Comparison of ENCODE assay signal across 9 mouse cellular contexts in genomic region chr16:18047660-18048059, GRCm38 (mm10). TPM values are rescaled to one million over a fixed set of nuclear protein-coding genes. Genes with fewer than 3 reads are reported as not detected.
DNase-seq lines count a peak whose midpoint lies in the region; ATAC-seq and TF ChIP-seq lines count a peak whose summit lies in the region.
"Had no signal": no experiment of that assay in that cellular context is flagged by ENCODE, and none has a peak within 500 bp of the region (broad histone marks: within the 10 kb centered on the region; RNA-seq: fewer than 3 reads in every experiment).

No protein-coding gene starts in this region.

- no peaks in the 10 kb centered on the region for H3K27me3 ChIP-seq in embryonic facial prominence, embryonic 10.5 days (replicated peaks; ENCODE audit: low read depth, poor library complexity, severe bottlenecking)
- no peaks in the 10 kb centered on the region for H3K27me3 ChIP-seq in small intestine, adult 2 months (ENCODE audit: control insufficient read depth, insufficient read depth, low read length)

- H3K36me3 ChIP-seq in embryonic facial prominence, embryonic 10.5 days (replicated peaks) = no peaks in the 10 kb centered on the region
- H3K36me3 ChIP-seq in small intestine, adult 2 months (ENCODE audit: control insufficient read depth, insufficient read depth, low read length) = no peaks in the 10 kb centered on the region
- H3K36me3 ChIP-seq: heart, embryonic 13.5 days had no signal

- H3K4me3 ChIP-seq in embryonic facial prominence, embryonic 10.5 days = no peak overlapping the region
- H3K4me3 ChIP-seq in small intestine, adult 2 months (ENCODE audit: low read depth, low read length) = no peak overlapping the region
- H3K4me3 ChIP-seq: heart, embryonic 13.5 days had no signal

- H3K4me1 ChIP-seq in embryonic facial prominence, embryonic 10.5 days = peaks cover under 1% of the 10 kb centered on the region; the same call in 1 of the 2 replicates
- H3K4me1 ChIP-seq in small intestine, adult 2 months (ENCODE audit: control insufficient read depth, insufficient read depth, insufficient read length, low read length) = no peaks in the 10 kb centered on the region
- H3K4me1 ChIP-seq: heart, embryonic 13.5 days had no signal

- 7% methylated on average over 3 of the region's 3 CpGs for WGBS in embryonic facial prominence, embryonic 10.5 days
- WGBS in small intestine, adult 2 months = 5% methylated on average over 3 of the region's 3 CpGs

- peak; percentile 32; the same call in 1 of the 2 replicates for TF ChIP-seq CTCF in small intestine, adult 2 months (IDR thresholded peaks at IDR 0.05; ENCODE audit: extremely low read depth, insufficient read length, insufficient replicate concordance, low read depth, low read length)

- TF ChIP-seq POLR2A in small intestine, adult 2 months (IDR thresholded peaks at IDR 0.05; ENCODE audit: low read depth, low read length) = no peak

- no peaks in the 10 kb centered on the region for H3K9me3 ChIP-seq in embryonic facial prominence, embryonic 10.5 days
- H3K9me3 ChIP-seq: heart, embryonic 13.5 days had no signal

- no peak overlapping the region for H3K27ac ChIP-seq in embryonic facial prominence, embryonic 10.5 days (replicated peaks)
- no peak overlapping the region for H3K27ac ChIP-seq in small intestine, adult 2 months (ENCODE audit: insufficient read depth, low read depth, low read length)
- H3K27ac ChIP-seq: heart, embryonic 13.5 days had no signal

- DNase-seq in adrenal gland, postnatal 14 days = peak; percentile 21
- DNase-seq in adrenal gland, postnatal 25 days = no peak
- DNase-seq in right cerebral cortex, postnatal 14 days = peak; percentile 37
- DNase-seq in right cerebral cortex, postnatal 25 days = no peak
- DNase-seq in embryonic facial prominence, embryonic 10.5 days (ENCODE audit: low spot score) = peak; percentile 46
- DNase-seq in lung, postnatal 14 days = peak; percentile 57

- peak; percentile 68 for ATAC-seq in inflammation-experienced regulatory T-cells, adult 6 months

RNA-seq across cellular contexts. Expression of gene Dgcr6, which starts 5.0 kb away (rescaled TPM):
- total RNA-seq in adrenal gland, postnatal 14 days (2021) = 55.3 and 58.7 TPM in 2 replicates
- total RNA-seq in adrenal gland, postnatal 25 days (2021) = 71.9 and 82.3 TPM in 2 replicates
- 151 and 165 TPM in 2 replicates for polyA plus RNA-seq in embryonic facial prominence, embryonic 10.5 days (2016; fragmentation: Nextera tagmentation; extraction: Ambion mirVana)
- 10 to 100 TPM; 11.5 to 19.1 (median 15.0) TPM for polyA plus RNA-seq in inflammation-experienced regulatory T-cells, adult 6 months (2017; shearing (Covaris generic))
- 50.0 and 147 TPM in 2 replicates for polyA plus RNA-seq in small intestine, adult 2 months (2012; rRNA removed)

RNA-seq across cellular contexts. Expression of gene Prodh, which starts 42.3 kb away (rescaled TPM):
- total RNA-seq in adrenal gland, postnatal 14 days (2021) = 37.6 and 37.9 TPM in 2 replicates
- total RNA-seq in adrenal gland, postnatal 25 days (2021) = 41.8 and 67.7 TPM in 2 replicates
- 16.2 and 16.9 TPM in 2 replicates for polyA plus RNA-seq in embryonic facial prominence, embryonic 10.5 days (2016; fragmentation: Nextera tagmentation; extraction: Ambion mirVana)
- 1 to 10 TPM; 1.1 to 5.3 (median 4.2) TPM for polyA plus RNA-seq in inflammation-experienced regulatory T-cells, adult 6 months (2017; shearing (Covaris generic))
- 26.1 and 89.7 TPM in 2 replicates for polyA plus RNA-seq in small intestine, adult 2 months (2012; rRNA removed)

Comparison
In these comparisons a context has a peak if more than half of its experiments do, and no peak if none do; other contexts are left out.
1. DNase-seq: peak in adrenal gland, postnatal 14 days (single experiment), right cerebral cortex, postnatal 14 days (single experiment), embryonic facial prominence, embryonic 10.5 days (single experiment) and lung, postnatal 14 days (single experiment); none in adrenal gland, postnatal 25 days (single experiment) and right cerebral cortex, postnatal 25 days (single experiment).